Mouse (Mus musculus) macrophage (primary cell): ENCODE data around the gene Gm20509. TPM values are rescaled to one million over a fixed set of nuclear protein-coding genes. Genes with fewer than 3 reads are reported as not detected.
A peak's percentile ranks its signal among the peaks of the same experiment; 100 is the strongest.
"Not testable (repeated sequence)": the region's sequence is repeated elsewhere in the genome, so short reads cannot be mapped to it uniquely, and the experiment has no call there.

Source experiments
- H3K27ac ChIP-seq: fragments of 350-480 bp; formaldehyde crosslinking; 2 replicates; pipeline ENCODE4 v1.9.0; 2021
- H3K36me3 ChIP-seq: fragments of 350-480 bp; formaldehyde crosslinking; 2 replicates; pipeline ENCODE4 v1.9.0; 2021; ENCODE audit errors: inconsistent target
- H3K4me3 ChIP-seq: fragments of 350-480 bp; formaldehyde crosslinking; 2 replicates; pipeline ENCODE4 v1.9.0; 2021; ENCODE audit errors: inconsistent target
- H3K79me2 ChIP-seq: fragments of 350-480 bp; formaldehyde crosslinking; 2 replicates; pipeline ENCODE4 v1.9.0; 2021; ENCODE audit errors: inconsistent target
- WGBS: methylation state at CpG from one replicate; pipeline ENCODE4 v1.1.7; 2026; ENCODE audit warnings: inconsistent platforms; ENCODE audit not compliant: missing documents; 5-methylcytosine and 5-hydroxymethylcytosine counted together
- polyA plus RNA-seq: library from polyadenylated mRNA; stranded (reverse); fragments of 250-400 nt; gene quantifications from 3 replicates; pipeline ENCODE4 v1.2.4, GENCODE M21; 2018; ENCODE audit warnings: inconsistent platforms
- total RNA-seq, 78 experiments: library from RNA; depleted of rRNA; stranded (reverse); fragments of 250-400 nt; gene quantifications; 1 replicate in 9 of 78; 2 replicates in 24 of 78; 3 replicates in 43 of 78; 4 replicates in 2 of 78; pipeline ENCODE4 v1.2.4; 2018; ENCODE audit warnings: inconsistent platforms in 56 of 78

Gene Gm20509
- total RNA-seq (2018; cell fraction: chromatin; rRNA removed), result not detected
- not detected for total RNA-seq (2018; cell fraction: cytosol; rRNA removed)
- not detected for total RNA-seq (2018; cell fraction: nucleus; rRNA removed)
- polyA plus RNA-seq, result not detected in 3 replicates

- 95% methylated on average over 4 of the region's 4 CpGs for WGBS
- Histone ChIP-seq H3K36me3 (no peaks in the 10 kb centered on the region), H3K79me2 (no peaks in the 10 kb centered on the region), H3K4me3 (no peak within 1 kb of the TSS), H3K27ac (no peak within 1 kb of the TSS)
These were observed at the start of gene Gm20509 for GRCm38 (mm10) chr9:73102181-73102580. TSS of gene Gm20509 (plus strand) at chr9:73102470.

GRCm38 (mm10) chr9:73055441-73055911 lies 46.8 kb upstream of the Gm20509 start:
- Histone ChIP-seq H3K79me2 (peaks cover 23% of the 10 kb centered on the region; the same call in 1 of the 2 replicates), H3K27ac (no peak overlapping the region), H3K36me3 (no peaks in the 10 kb centered on the region), H3K4me3 (no peak overlapping the region)
- 83% methylated on average over 10 of the region's 10 CpGs for WGBS

DNA sequence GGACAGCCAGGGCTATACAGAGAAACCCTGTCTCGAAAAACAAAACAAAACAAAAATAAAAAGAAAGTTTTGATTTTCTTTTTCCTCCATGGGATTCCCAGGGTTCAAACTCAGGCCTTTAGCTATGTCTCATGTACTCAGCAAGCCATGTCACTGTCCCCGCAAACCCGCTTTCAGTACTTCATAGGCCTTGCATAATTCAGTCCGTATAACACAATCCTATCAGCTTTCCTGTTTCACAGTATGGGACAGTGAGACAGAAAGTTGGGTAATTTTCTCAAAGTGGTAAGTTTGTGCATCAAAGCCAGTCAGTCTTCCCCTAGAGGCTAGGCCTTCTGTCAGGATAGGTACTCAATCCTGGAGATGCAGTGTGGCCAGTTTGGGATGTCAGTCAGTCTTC lies 43.0 kb upstream of the Gm20509 start:
- H3K36me3 ChIP-seq, result no peaks in the 10 kb centered on the region
- H3K27ac ChIP-seq, result no peak overlapping the region
- WGBS, result 87% methylated on average over 3 of the region's 4 CpGs
- no peak overlapping the region for H3K4me3 ChIP-seq
- H3K79me2 ChIP-seq, result no peaks in the 10 kb centered on the region; the same call in 1 of the 2 replicates

DNA sequence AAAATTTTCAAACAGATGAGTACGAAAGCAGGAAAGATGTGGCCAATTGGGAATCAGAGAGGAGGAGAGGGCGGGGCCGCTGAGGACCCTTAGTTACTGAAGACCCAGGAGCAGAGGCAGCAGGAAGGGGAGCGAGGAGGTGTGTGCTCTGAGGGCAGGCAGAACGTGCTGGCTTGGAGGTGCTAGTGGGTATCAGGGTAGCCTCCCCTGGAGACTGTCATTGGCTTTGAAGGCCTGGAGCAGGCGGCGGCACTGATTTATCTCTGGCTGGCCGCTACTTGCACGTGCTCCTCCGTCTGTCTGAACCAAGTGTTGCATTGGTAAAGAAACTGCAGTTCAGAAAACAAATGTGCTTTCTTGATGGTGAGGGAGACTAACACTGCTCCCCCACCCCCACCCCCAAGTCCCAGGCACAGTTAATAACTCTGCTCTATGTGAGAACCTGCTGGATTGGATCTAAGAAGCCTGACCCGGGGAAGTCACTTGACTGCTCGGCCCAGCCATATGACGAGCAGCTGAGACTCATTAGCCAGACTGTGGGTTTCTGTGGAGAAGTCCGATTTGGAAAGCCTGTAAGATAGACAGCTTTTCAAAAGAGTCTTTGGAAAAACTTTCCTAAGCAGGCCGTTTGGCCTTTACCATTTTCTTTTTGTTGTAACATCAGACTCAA lies 38.5 kb upstream of the Gm20509 start:
- Histone ChIP-seq H3K36me3 (no peaks in the 10 kb centered on the region), H3K27ac (no peak overlapping the region)
- 93% methylated on average over 15 of the region's 15 CpGs for WGBS

GRCm38 (mm10) chr9:73067086-73067485 lies 35.2 kb upstream of the Gm20509 start:
- WGBS, result 89% methylated on average over 4 of the region's 10 CpGs
- H3K4me3 ChIP-seq, result no peak overlapping the region

More for the DNA sequence above, 38.5 kb upstream of the Gm20509 start:
- H3K79me2 ChIP-seq, result no peaks in the 10 kb centered on the region
- H3K4me3 ChIP-seq, result no peak overlapping the region

GRCm38 (mm10) chr9:73068230-73068679 lies 34.0 kb upstream of the Gm20509 start:
- 43% methylated on average over 6 of the region's 6 CpGs for WGBS
- H3K27ac ChIP-seq, result no peak overlapping the region

More at GRCm38 (mm10) chr9:73067086-73067485, 35.2 kb upstream of the Gm20509 start:
- no peaks in the 10 kb centered on the region for H3K79me2 ChIP-seq
- H3K27ac ChIP-seq, result no peak overlapping the region
- H3K36me3 ChIP-seq, result no peaks in the 10 kb centered on the region

GRCm38 (mm10) chr9:73068688-73069087 lies 33.6 kb upstream of the Gm20509 start:
- H3K4me3 ChIP-seq, result no peak overlapping the region
- WGBS, result 35% methylated on average over 6 of the region's 6 CpGs
- H3K27ac ChIP-seq, result no peak overlapping the region
- H3K36me3 ChIP-seq, result no peaks in the 10 kb centered on the region
- no peaks in the 10 kb centered on the region for H3K79me2 ChIP-seq

More at GRCm38 (mm10) chr9:73068230-73068679, 34.0 kb upstream of the Gm20509 start:
- H3K36me3 ChIP-seq, result no peaks in the 10 kb centered on the region
- no peaks in the 10 kb centered on the region for H3K79me2 ChIP-seq
- no peak overlapping the region for H3K4me3 ChIP-seq

DNA sequence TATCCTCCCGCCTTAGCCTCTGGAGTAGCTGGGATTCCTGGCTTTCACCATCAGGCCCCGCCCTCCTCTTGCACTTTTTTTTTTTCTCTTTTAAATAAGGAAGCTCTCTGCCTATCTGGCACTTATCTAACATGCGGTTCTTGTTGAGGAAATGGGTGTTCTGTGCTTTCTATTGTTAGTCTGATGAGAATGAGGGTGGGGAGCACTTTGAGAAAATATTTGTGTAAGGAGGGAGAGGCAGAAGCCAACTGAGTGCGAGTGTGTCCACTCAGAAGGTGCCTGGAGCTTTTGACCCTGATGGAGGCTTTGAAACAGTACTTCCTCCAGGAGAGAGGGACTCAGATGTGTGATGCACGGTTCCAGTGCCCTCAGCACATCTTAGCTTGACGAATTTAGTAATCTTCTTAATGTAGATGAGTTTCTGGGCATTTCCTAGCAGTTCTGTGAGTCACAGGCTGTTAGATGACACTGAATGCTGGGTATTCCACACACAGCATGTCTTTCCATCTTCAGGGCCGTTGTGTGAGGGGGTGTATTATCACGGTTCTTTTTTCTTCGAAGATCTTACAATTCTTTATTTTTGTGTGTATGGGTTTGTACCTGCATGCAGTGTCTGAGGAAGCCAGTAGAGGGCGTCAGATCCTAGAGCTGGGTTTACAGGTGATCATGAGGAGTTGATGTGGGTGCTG lies 31.2 kb upstream of the Gm20509 start:
- Histone ChIP-seq H3K4me3 (no peak overlapping the region), H3K36me3 (no peaks in the 10 kb centered on the region), H3K27ac (peak overlapping the region; percentile 19; the same call in 1 of the 2 replicates), H3K79me2 (no peaks in the 10 kb centered on the region)
- WGBS, result 34% methylated on average over 10 of the region's 10 CpGs

DNA sequence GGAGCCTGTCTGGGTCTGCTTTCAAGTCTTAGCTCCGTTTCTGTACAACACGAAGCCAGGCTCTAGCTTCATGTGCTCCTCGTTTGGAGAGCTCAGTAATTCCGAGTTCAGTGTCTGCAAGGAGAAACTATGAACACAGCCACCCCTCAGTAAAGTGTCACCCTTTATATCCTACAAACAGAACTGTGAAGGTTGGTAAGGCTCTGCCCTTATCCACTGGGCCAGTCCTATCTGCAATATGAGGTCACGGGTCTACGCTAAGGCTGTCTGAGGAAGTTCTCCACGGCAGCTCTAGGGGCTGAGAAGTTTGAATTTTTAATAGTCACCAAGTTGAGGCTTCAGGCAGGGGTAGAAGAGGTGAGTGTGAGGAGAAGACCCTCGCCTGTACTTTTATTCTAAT lies 29.8 kb upstream of the Gm20509 start:
- 74% methylated on average over 8 of the region's 8 CpGs for WGBS
- Histone ChIP-seq H3K27ac (no peak overlapping the region), H3K36me3 (no peaks in the 10 kb centered on the region), H3K79me2 (no peaks in the 10 kb centered on the region), H3K4me3 (no peak overlapping the region)

GRCm38 (mm10) chr9:73073169-73073568 lies 29.1 kb upstream of the Gm20509 start:
- Histone ChIP-seq H3K27ac (no peak overlapping the region), H3K4me3 (no peak overlapping the region), H3K79me2 (no peaks in the 10 kb centered on the region), H3K36me3 (no peaks in the 10 kb centered on the region)
- 13% methylated on average over 5 of the region's 5 CpGs for WGBS

GRCm38 (mm10) chr9:73079349-73079748 lies 22.9 kb upstream of the Gm20509 start:
- H3K27ac ChIP-seq, H3K79me2 ChIP-seq, H3K4me3 ChIP-seq, H3K36me3 ChIP-seq: not testable (repeated sequence)
- WGBS, result 92% methylated on average over 4 of the region's 12 CpGs

DNA sequence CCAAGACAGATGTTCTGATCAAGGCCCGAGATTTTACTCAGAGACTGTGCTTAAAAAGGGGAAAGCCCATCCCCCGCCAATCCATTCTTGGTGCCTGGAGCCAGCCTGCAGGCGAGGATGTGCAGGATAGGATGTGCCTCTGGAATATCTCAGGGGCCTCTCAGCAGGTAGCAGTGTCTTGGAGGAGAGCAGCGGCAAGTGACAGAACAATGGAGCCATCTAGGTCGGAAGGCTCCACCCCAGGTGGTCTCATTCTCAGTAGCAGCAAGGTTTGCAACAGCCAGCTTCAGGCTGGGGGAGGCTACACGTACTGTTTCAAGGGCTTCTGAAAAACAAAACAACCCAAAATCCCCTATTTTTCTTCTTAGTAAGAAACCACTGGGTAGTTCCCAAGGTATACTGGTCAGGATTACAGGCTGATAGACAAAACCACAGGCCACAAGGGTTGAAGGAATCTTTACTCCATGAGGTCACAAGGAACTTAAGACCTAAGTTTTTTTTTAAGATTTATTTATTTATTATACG lies 22.4 kb upstream of the Gm20509 start:
- WGBS, result 86% methylated on average over 7 of the region's 7 CpGs
- Histone ChIP-seq H3K36me3 (no peaks in the 10 kb centered on the region), H3K4me3 (no peak overlapping the region), H3K27ac (no peak overlapping the region), H3K79me2 (no peaks in the 10 kb centered on the region)

GRCm38 (mm10) chr9:73082291-73083000 lies 19.8 kb upstream of the Gm20509 start:
- H3K27ac ChIP-seq, result no peak overlapping the region
- 100% methylated on average over 8 of the region's 8 CpGs for WGBS
- no peaks in the 10 kb centered on the region for H3K79me2 ChIP-seq
- H3K4me3 ChIP-seq, result no peak overlapping the region
- H3K36me3 ChIP-seq, result no peaks in the 10 kb centered on the region

DNA sequence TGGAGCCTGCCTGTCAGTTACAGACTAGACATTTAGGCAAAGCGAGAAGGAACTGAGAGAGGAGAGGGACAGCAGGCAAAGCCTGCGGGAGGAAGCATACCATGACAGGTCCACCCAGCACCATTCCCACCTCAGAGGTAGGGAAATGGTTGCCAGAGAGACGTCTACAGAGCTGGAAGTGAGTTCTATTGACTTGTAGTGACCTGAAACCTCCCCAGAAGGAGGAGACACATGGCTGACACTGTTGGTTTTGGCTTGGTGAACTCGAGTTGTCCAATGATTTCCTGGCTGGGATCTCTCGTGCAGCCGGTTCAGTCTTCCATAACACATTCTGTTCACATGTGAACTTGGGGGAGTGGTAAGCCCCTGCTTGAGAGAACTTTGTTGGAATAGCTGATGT lies 18.3 kb upstream of the Gm20509 start:
- Histone ChIP-seq H3K27ac (no peak overlapping the region), H3K36me3 (no peaks in the 10 kb centered on the region), H3K4me3 (no peak overlapping the region), H3K79me2 (no peaks in the 10 kb centered on the region)
- WGBS, result 64% methylated on average over 6 of the region's 6 CpGs
